Mouse (Mus musculus) ES-Bruce4 (cell line): ENCODE data around the gene Herpud2. TPM values are rescaled to one million over a fixed set of nuclear protein-coding genes. Genes with fewer than 3 reads are reported as not detected.
A peak's percentile ranks its signal among the peaks of the same experiment; 100 is the strongest.

Experiments used
- H3K27ac ChIP-seq: 2 replicates; pipeline ENCODE4 v1.5.1; 2012; ENCODE audit warnings: low read length, inconsistent platforms; ENCODE audit not compliant: insufficient read depth
- H3K27me3 ChIP-seq: 2 replicates; pipeline ENCODE4 v1.6.1; 2012; ENCODE audit warnings: mild to moderate bottlenecking, low read length, inconsistent platforms; ENCODE audit not compliant: control insufficient read depth, poor library complexity, insufficient read depth, severe bottlenecking
- H3K36me3 ChIP-seq: 2 replicates; pipeline ENCODE4 v1.6.1; 2012; ENCODE audit warnings: inconsistent platforms, mild to moderate bottlenecking, low read length, moderate library complexity; ENCODE audit not compliant: control insufficient read depth, poor library complexity, insufficient read depth, severe bottlenecking
- H3K4me1 ChIP-seq: one replicate; pipeline ENCODE4 v1.8.1; 2011; ENCODE audit warnings: low read length; ENCODE audit not compliant: control insufficient read depth, insufficient read depth
- H3K4me3 ChIP-seq: 2 replicates; pipeline ENCODE4 v1.5.1; 2011; ENCODE audit warnings: low read depth, mild to moderate bottlenecking, low read length
- H3K9ac ChIP-seq: 2 replicates; pipeline ENCODE4 v1.6.1; 2012; ENCODE audit warnings: low read depth, mild to moderate bottlenecking, inconsistent platforms; ENCODE audit not compliant: poor library complexity, severe bottlenecking
- H3K9me3 ChIP-seq: replicated peaks from 2 replicates; pipeline ENCODE4 v1.6.1; 2012; ENCODE audit warnings: mild to moderate bottlenecking, low read length, inconsistent platforms; ENCODE audit not compliant: control insufficient read depth, poor library complexity, insufficient read depth, severe bottlenecking
- CTCF ChIP-seq: IDR thresholded peaks from one replicate; pipeline ENCODE4 v1.8.1; 2011; ENCODE audit warnings: low read depth, low read length
- EP300 ChIP-seq: IDR thresholded peaks from 2 replicates; pipeline ENCODE4 v1.6.1; 2011; ENCODE audit warnings: low read depth, low read length; ENCODE audit not compliant: insufficient read depth
- POLR2A ChIP-seq: IDR thresholded peaks from one replicate; pipeline ENCODE4 v1.8.1; 2011; ENCODE audit warnings: low read length; ENCODE audit not compliant: insufficient read depth
- polyA plus RNA-seq: library from polyadenylated mRNA; stranded (reverse); fragments of >200 nt; gene quantifications from 2 replicates; pipeline ENCODE4 v1.2.4, GENCODE M21; 2011; ENCODE audit warnings: low read depth; ENCODE audit not compliant: missing spikeins, insufficient read depth, insufficient read length

Herpud2 gene
- polyA plus RNA-seq, 1 experiment, result 40.7 TPM

DNA sequence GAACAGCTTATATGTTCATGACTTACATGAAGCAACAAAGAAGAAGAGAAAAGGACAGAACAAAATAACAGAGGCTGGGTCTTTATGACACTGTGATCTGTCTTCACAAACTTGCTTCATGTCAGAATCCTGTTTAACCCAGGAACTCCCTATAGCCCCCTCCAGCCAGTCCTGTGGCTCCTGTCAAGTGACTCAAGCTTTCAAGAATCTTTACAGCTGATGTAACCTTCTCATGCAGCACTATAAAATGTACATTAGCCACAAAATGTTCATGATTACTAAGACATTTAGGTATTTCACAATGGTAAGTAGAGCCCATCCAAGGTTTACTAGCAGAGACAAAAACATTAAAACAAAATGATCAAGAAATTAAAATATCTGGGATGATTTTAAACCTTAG lies 1.4 kb upstream of the Herpud2 start:
- Histone ChIP-seq H3K9me3 (no peaks in the 10 kb centered on the region), H3K4me3 (no peak overlapping the region), H3K27ac (no peak overlapping the region), H3K9ac (no peak overlapping the region), H3K27me3 (no peaks in the 10 kb centered on the region), H3K36me3 (no peaks in the 10 kb centered on the region), H3K4me1 (peaks cover 2% of the 10 kb centered on the region)
- TF ChIP-seq EP300, result no peak
- no peak for TF ChIP-seq POLR2A
- TF ChIP-seq CTCF, result no peak

DNA sequence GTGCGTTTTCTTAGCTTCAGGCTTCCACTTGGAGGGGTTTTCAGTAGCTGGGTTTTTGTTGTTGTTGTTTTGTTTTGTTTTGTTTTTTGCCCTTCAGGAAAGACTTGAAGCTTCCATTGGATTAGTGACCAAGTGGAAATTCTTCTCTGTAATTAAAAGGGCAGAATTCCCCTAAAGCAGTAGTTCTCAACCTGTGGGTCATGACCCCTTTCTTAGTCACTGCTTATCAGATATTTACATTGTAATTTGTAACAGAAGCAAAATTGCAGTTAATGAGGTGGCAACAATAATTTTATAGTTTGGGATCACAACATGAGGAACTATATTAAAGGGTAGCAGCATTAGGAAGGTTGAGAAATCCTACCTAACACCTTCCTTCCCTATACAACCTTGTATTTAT lies 837 bp upstream of the Herpud2 start:
- Histone ChIP-seq H3K36me3 (no peaks in the 10 kb centered on the region), H3K27ac (peak overlapping the region; percentile 63), H3K9me3 (no peaks in the 10 kb centered on the region), H3K4me1 (peaks cover 2% of the 10 kb centered on the region), H3K4me3 (no peak overlapping the region), H3K27me3 (no peaks in the 10 kb centered on the region), H3K9ac (peak overlapping the region; percentile 87)
- TF ChIP-seq POLR2A (no peak), EP300 (no peak), CTCF (no peak)

DNA sequence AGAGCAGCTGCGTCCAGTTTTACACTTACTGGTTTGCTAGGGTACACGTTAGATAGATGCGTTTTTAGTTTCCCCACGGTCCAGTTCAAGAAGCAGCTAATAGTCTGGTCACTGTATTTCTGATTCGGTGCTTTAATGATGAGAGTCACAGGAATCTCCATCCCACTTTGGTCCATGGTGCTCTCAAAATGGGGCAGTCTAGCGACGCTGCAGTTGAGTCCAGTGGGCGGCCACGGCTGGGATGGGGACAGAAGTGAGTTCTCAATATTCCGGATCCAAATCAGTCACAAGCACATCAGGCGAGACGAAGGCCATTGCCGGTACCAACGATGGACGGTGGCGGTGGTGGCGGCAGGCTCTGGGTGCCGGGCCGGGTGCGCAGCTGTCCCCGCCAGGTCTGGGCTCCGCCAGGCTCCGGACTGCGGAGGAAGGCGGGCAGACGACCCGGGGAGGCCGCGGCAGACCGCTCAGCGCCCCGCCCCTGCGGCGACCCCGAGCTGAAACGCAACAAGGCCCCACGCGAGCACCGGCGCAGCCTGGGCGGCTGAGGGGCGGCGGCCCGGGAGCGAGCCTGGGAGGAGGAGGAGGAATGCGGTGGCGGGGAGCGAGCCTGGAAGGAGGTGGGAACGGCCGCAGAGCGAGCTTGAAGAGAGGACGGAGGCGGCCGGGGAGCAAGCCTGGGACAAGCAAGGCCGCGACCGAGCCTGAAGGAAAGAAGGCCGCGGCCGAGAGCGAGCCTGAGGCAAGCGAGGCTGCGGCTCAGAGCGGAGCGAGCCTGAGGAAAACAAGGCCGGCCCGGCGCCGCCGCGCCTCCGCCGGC lies 619 bp downstream of the Herpud2 start:
- Histone ChIP-seq H3K4me3 (peak overlapping the region; percentile 84), H3K27ac (peak overlapping the region; percentile 79), H3K9ac (peak overlapping the region; percentile 87), H3K27me3 (no peaks in the 10 kb centered on the region), H3K9me3 (no peaks in the 10 kb centered on the region), H3K4me1 (peaks cover 2% of the 10 kb centered on the region), H3K36me3 (no peaks in the 10 kb centered on the region)
- no peak for TF ChIP-seq CTCF
- no peak for TF ChIP-seq EP300
- no peak for TF ChIP-seq POLR2A

DNA sequence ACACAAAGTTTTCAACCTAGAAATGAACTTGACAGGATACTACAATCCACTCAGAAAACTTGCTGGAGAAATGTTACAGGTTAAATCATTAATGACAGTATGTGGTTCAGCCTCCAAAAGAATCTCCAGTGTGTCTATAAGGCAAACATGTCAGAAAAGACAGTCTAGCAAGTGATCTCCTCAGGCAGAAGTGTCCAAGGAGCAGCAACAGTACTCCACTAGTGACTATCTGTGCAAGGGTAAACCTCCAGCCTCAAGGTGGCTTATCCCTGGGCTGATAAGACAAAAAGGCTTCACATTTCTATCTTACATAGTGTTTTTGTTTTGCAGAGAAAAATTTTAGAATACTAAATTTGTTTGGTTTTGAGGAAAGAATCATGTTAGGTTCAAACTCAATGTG lies 2.9 kb downstream of the Herpud2 start:
- H3K4me1 ChIP-seq, result peaks cover 2% of the 10 kb centered on the region
- TF ChIP-seq EP300 (no peak), POLR2A (no peak), CTCF (no peak)
- no peak overlapping the region for H3K4me3 ChIP-seq
- no peaks in the 10 kb centered on the region for H3K36me3 ChIP-seq
- no peaks in the 10 kb centered on the region for H3K9me3 ChIP-seq
- H3K27ac ChIP-seq, result no peak overlapping the region
- no peaks in the 10 kb centered on the region for H3K27me3 ChIP-seq
- H3K9ac ChIP-seq, result no peak overlapping the region

DNA sequence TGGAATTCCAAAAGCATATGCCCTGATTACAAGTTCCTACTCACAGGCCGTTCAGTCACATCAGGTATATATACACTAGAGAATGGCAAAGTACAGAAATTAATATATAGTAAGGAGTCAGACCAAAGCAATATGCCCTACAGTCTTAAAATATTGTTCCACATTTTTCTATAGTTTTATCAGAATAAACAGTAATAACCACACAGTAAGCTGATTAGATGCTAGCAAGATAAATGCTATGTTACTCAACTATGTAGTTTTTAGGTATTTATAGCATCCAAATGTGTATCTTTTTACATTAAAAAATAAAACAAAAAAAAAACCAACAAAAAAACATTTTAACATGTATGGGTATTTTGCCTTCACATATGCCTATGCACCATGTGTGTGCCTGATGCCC lies 5.7 kb downstream of the Herpud2 start:
- H3K36me3 ChIP-seq, result no peaks in the 10 kb centered on the region
- H3K4me3 ChIP-seq, result no peak overlapping the region
- H3K9me3 ChIP-seq, result no peaks in the 10 kb centered on the region
- no peak for TF ChIP-seq POLR2A
- no peak for TF ChIP-seq CTCF
- TF ChIP-seq EP300, result no peak
- no peak overlapping the region for H3K27ac ChIP-seq
- H3K27me3 ChIP-seq, result no peaks in the 10 kb centered on the region
- H3K9ac ChIP-seq, result no peak overlapping the region
- peaks cover 2% of the 10 kb centered on the region for H3K4me1 ChIP-seq

DNA sequence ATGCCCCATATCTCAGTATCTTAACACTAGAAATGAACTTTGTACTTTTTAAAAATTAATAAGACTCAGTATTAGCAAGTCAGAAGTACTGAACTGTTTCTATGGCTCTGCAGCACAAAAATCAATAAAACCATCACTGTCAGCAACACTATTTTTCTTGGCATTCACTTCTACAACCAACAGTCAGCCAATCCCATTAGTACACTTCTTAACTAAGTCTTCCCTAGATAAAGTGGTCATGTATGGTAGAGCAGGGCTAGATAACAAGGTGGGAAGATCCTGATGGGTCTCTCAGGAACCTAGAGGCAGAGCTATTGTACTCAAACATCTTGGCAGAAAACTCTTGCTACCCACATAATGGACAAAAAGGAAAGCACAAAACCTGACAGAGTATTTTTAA lies 7.7 kb downstream of the Herpud2 start:
- no peaks in the 10 kb centered on the region; the same call in 1 of the 2 replicates for H3K27me3 ChIP-seq
- no peaks in the 10 kb centered on the region for H3K9me3 ChIP-seq
- H3K27ac ChIP-seq, result no peak overlapping the region
- no peak overlapping the region for H3K4me3 ChIP-seq
- H3K9ac ChIP-seq, result no peak overlapping the region
- TF ChIP-seq EP300 (no peak), CTCF (no peak), POLR2A (no peak)
- no peaks in the 10 kb centered on the region for H3K36me3 ChIP-seq
- H3K4me1 ChIP-seq, result no peaks in the 10 kb centered on the region
